Mouse (Mus musculus) lung, adult 10 weeks (tissue): ENCODE results near the gene D630039A03Rik. TPM values are rescaled to one million over a fixed set of nuclear protein-coding genes. Genes with fewer than 3 reads are reported as not detected.

Experiments used
- polyA plus RNA-seq: library from polyadenylated mRNA; stranded (reverse); fragments of 350-450 nt; fragmentation: Illumina TruSeq; extraction: RNeasy Lipid Tissue Mini Kit (QIAGEN cat#74804); gene quantifications from one replicate; pipeline ENCODE4 v1.2.3, GENCODE M21; 2014; ENCODE audit warnings: low read depth, low replicate concordance; ENCODE audit not compliant: insufficient read depth

Gene D630039A03Rik
- 3.8 TPM for polyA plus RNA-seq

DNA sequence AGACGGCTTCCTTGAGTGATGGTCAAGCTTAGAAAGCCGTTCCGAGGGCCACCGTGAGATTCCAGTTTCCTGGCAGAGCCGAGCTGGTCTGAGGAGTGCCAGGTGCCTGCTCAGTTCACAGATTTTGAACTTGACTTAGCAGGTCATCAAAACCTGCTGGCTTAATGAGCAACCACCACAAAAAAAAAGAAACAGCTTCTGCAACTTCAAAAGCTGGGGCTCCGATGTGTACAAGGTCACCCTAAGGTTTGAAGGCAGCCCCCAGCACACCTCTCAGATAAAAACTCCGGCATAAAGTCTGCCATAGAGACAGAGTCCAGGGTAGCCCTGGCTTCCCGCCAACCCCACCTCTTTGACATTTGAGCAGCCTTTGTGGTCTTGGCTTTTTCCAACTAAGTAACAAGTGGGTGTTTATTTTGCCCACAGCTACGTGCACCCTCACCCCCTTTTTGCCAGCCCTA is at the start of gene D630039A03Rik:
Gene D630039A03Rik (minus strand): TSS at position 97 of the 461 bp plus-strand sequence.

DNA sequence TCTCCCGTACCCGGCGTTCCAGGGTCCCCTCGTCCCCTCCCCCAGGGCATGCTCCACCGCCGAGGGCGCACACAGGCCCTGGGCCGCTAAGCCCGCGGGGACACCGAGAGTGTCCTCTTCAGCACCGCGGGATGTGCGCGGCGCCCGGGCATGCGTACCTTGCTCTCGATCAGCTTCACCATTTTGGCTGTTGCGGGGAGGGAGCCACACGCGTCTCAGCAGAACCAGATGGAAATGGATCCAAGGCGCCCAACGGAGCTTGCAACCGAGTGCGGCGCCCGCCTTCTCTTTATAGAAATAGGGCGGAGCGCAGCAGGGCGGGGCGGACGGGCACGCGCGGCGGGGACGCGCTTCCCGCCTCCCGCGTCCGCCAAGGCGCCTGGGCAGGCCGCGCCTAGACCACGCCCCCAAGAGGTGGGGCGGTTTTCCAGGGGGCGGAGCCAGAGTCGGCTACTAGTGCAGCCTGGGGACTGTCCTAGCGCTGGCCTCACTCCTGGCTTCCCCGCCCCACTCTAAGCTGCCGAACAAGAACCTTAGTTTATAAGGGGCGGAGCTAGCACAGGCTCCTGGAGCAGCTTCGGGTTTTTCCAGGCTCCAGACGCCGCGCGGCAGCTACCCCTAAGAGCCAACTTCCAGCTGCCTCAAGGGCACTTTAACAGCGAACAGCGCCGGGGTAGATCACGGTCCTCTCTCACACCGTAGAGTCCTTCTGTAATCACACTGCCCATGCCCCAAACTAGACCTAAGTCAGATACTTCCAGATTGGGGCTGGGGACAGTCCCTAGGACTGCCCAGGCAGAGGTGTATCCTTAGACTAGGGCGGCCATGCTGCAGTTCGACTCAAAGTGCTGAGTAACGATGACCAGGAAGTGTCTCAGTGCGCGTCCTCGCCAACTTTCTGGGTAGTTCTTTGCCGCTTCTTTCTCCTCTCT is 40.2 kb upstream of the D630039A03Rik start, which contains the start of gene Txn1:
Gene Txn1 (minus strand): TSS at position 383 of the 932 bp plus-strand sequence.

Other genes starting within 250 kb of the D630039A03Rik start
- 75.2 TPM for gene Akap2, start 198.6 kb downstream of the D630039A03Rik start, polyA plus RNA-seq
- 397 TPM for gene Txn1, start 40.1 kb upstream of the D630039A03Rik start, polyA plus RNA-seq
- gene Txndc8, start 92.8 kb upstream of the D630039A03Rik start, polyA plus RNA-seq = not detected